Mouse (Mus musculus) myocyte (in vitro differentiated cells): Measurements from ENCODE around the gene Gm20696.

Experiments used
- CEBPB ChIP-seq: IDR thresholded peaks from 2 replicates; pipeline ENCODE4 v1.6.1; 2011; ENCODE audit warnings: mild to moderate bottlenecking, moderate library complexity; ENCODE audit not compliant: poor library complexity, insufficient read depth, severe bottlenecking
- E2F4 ChIP-seq: IDR thresholded peaks from one replicate; pipeline ENCODE4 v1.6.1; 2011; ENCODE audit warnings: mild to moderate bottlenecking, control low read depth, moderate library complexity; ENCODE audit not compliant: insufficient read depth
- MAX ChIP-seq: IDR thresholded peaks from one replicate; pipeline ENCODE4 v1.6.1; 2011; ENCODE audit warnings: low read depth, mild to moderate bottlenecking, control low read depth
- MYOD1 ChIP-seq, 3 experiments: IDR thresholded peaks; one replicate each; pipeline ENCODE4 v1.6.1; 2011; ENCODE audit warnings: control low read depth in 2 of 3, low read depth in 2 of 3, mild to moderate bottlenecking in 2 of 3, moderate library complexity in 1 of 3; ENCODE audit not compliant: insufficient read length in 2 of 3, control insufficient read depth in 1 of 3
- POLR2A ChIP-seq: IDR thresholded peaks from one replicate; pipeline ENCODE4 v1.6.1; 2011; ENCODE audit warnings: low read depth, mild to moderate bottlenecking, control low read depth, moderate library complexity; ENCODE audit not compliant: insufficient read length
- POLR2AphosphoS2 ChIP-seq: IDR thresholded peaks from one replicate; pipeline ENCODE4 v1.6.1; 2011; ENCODE audit warnings: low read depth, control low read depth; ENCODE audit not compliant: insufficient read length
- REST ChIP-seq: IDR thresholded peaks from one replicate; pipeline ENCODE4 v1.6.1; 2011; ENCODE audit warnings: mild to moderate bottlenecking, control low read depth, moderate library complexity; ENCODE audit not compliant: insufficient read depth, insufficient read length
- TCF12 ChIP-seq: IDR thresholded peaks from one replicate; pipeline ENCODE4 v1.6.1; 2011; ENCODE audit warnings: mild to moderate bottlenecking, control low read depth; ENCODE audit not compliant: poor library complexity, insufficient read depth, severe bottlenecking
- USF1 ChIP-seq: IDR thresholded peaks from one replicate; pipeline ENCODE4 v1.6.1; 2011; ENCODE audit warnings: low read depth, mild to moderate bottlenecking, control low read depth, moderate library complexity

- TF ChIP-seq E2F4: no peak
- TF ChIP-seq CEBPB: no peak
- no peak for TF ChIP-seq POLR2A
- no peak for TF ChIP-seq REST
- TF ChIP-seq MYOD1 (IDR thresholded peaks at IDR 0.05; ENCODE audit: control insufficient read depth in 1 of 3, insufficient read length in 2 of 3, low read depth in 2 of 3): no peak
- TF ChIP-seq TCF12: no peak
- no peak for TF ChIP-seq MAX
- TF ChIP-seq USF1: no peak
- no peak for TF ChIP-seq POLR2AphosphoS2
Measured at GRCm38 (mm10) chr6:99620471-99620870, 46.1 kb downstream of the Gm20696 start.
